Mouse (Mus musculus) testis, adult 2 months (tissue): ENCODE measurements around the gene Hrh2. TPM values are rescaled to one million over a fixed set of nuclear protein-coding genes. Genes with fewer than 3 reads are reported as not detected.

Experiments
- H3K27ac ChIP-seq: fragments of 200-500 bp; 2 replicates; pipeline ENCODE4 v1.5.1; 2012; ENCODE audit warnings: low read depth, low read length; ENCODE audit not compliant: control insufficient read depth, insufficient read depth
- H3K27me3 ChIP-seq: fragments of 200-500 bp; 2 replicates; pipeline ENCODE4 v1.6.1; 2012; ENCODE audit warnings: mild to moderate bottlenecking, low read length, moderate library complexity; ENCODE audit not compliant: control insufficient read depth, insufficient read depth
- H3K36me3 ChIP-seq: fragments of 200-500 bp; 2 replicates; pipeline ENCODE4 v1.6.1; 2012; ENCODE audit warnings: mild to moderate bottlenecking, low read length; ENCODE audit not compliant: control insufficient read depth, insufficient read depth
- H3K4me1 ChIP-seq: fragments of 200-500 bp; 2 replicates; pipeline ENCODE4 v1.6.1; 2012; ENCODE audit warnings: low read length; ENCODE audit not compliant: control insufficient read depth, insufficient read depth
- H3K4me3 ChIP-seq: fragments of 200-500 bp; 2 replicates; pipeline ENCODE4 v1.5.1; 2012; ENCODE audit warnings: low read depth, mild to moderate bottlenecking, low read length, moderate library complexity, mixed read lengths; ENCODE audit not compliant: control insufficient read depth
- CTCF ChIP-seq: fragments of 200-500 bp; IDR thresholded peaks from 2 replicates; pipeline ENCODE4 v1.5.1; 2012; ENCODE audit warnings: low read depth, mild to moderate bottlenecking, inconsistent platforms, low read length, moderate library complexity; ENCODE audit not compliant: control insufficient read depth, insufficient read depth, insufficient replicate concordance
- POLR2A ChIP-seq: fragments of 200-500 bp; IDR thresholded peaks from 2 replicates; pipeline ENCODE4 v1.6.1; 2012; ENCODE audit warnings: low read depth, mild to moderate bottlenecking, inconsistent platforms, low read length, moderate library complexity; ENCODE audit not compliant: control insufficient read depth
- polyA plus RNA-seq: library from polyadenylated mRNA; depleted of rRNA; stranded (reverse); fragments of >200 nt; gene quantifications from 2 replicates; pipeline ENCODE4 v1.2.3, GENCODE M21; 2012

The Hrh2 gene
- polyA plus RNA-seq, 1 experiment = 0.12 TPM

- no peak for TF ChIP-seq POLR2A
- Histone ChIP-seq H3K4me3 (no peak overlapping the region), H3K27me3 (no peaks in the 10 kb centered on the region), H3K36me3 (no peaks in the 10 kb centered on the region), H3K27ac (no peak overlapping the region), H3K4me1 (no peaks in the 10 kb centered on the region)
These were observed 36.1 kb upstream of the Hrh2 start for GRCm38 (mm10) chr13:54155822-54156221.

GRCm38 (mm10) chr13:54159256-54159655 lies 32.7 kb upstream of the Hrh2 start:
- no peak overlapping the region for H3K27ac ChIP-seq
- H3K4me3 ChIP-seq = no peak overlapping the region
- H3K27me3 ChIP-seq = no peaks in the 10 kb centered on the region
- H3K4me1 ChIP-seq = no peaks in the 10 kb centered on the region
- no peaks in the 10 kb centered on the region for H3K36me3 ChIP-seq
- TF ChIP-seq CTCF = no peak
- TF ChIP-seq POLR2A = no peak

- Histone ChIP-seq H3K36me3 (no peaks in the 10 kb centered on the region), H3K27ac (no peak overlapping the region), H3K4me3 (no peak overlapping the region), H3K27me3 (no peaks in the 10 kb centered on the region), H3K4me1 (no peaks in the 10 kb centered on the region)
- TF ChIP-seq POLR2A = no peak
- no peak for TF ChIP-seq CTCF
These were observed 32.2 kb upstream of the Hrh2 start for GRCm38 (mm10) chr13:54159756-54160155.

GRCm38 (mm10) chr13:54160546-54160945 lies 31.4 kb upstream of the Hrh2 start:
- no peaks in the 10 kb centered on the region for H3K36me3 ChIP-seq
- H3K4me3 ChIP-seq = no peak overlapping the region
- TF ChIP-seq POLR2A (no peak), CTCF (no peak)
- H3K4me1 ChIP-seq = no peaks in the 10 kb centered on the region
- no peak overlapping the region for H3K27ac ChIP-seq
- no peaks in the 10 kb centered on the region for H3K27me3 ChIP-seq

GRCm38 (mm10) chr13:54161514-54161913 lies 30.4 kb upstream of the Hrh2 start:
- H3K4me1 ChIP-seq = no peaks in the 10 kb centered on the region
- H3K36me3 ChIP-seq = no peaks in the 10 kb centered on the region
- H3K27me3 ChIP-seq = no peaks in the 10 kb centered on the region
- no peak overlapping the region for H3K4me3 ChIP-seq
- H3K27ac ChIP-seq = no peak overlapping the region
- TF ChIP-seq POLR2A (no peak), CTCF (no peak)

GRCm38 (mm10) chr13:54163363-54163762 lies 28.6 kb upstream of the Hrh2 start:
- Histone ChIP-seq H3K27me3 (no peaks in the 10 kb centered on the region), H3K27ac (no peak overlapping the region), H3K36me3 (no peaks in the 10 kb centered on the region), H3K4me1 (no peaks in the 10 kb centered on the region), H3K4me3 (no peak overlapping the region)
- TF ChIP-seq POLR2A = no peak
- no peak for TF ChIP-seq CTCF

GRCm38 (mm10) chr13:54164462-54164861 lies 27.5 kb upstream of the Hrh2 start:
- Histone ChIP-seq H3K27me3 (no peaks in the 10 kb centered on the region), H3K27ac (no peak overlapping the region), H3K36me3 (no peaks in the 10 kb centered on the region), H3K4me1 (no peaks in the 10 kb centered on the region), H3K4me3 (no peak overlapping the region)
- no peak for TF ChIP-seq POLR2A
- TF ChIP-seq CTCF = no peak

- TF ChIP-seq POLR2A = no peak
- no peak for TF ChIP-seq CTCF
- no peak overlapping the region for H3K4me3 ChIP-seq
These were observed 26.9 kb upstream of the Hrh2 start for GRCm38 (mm10) chr13:54165066-54165465.

More at GRCm38 (mm10) chr13:54165066-54165465, 26.9 kb upstream of the Hrh2 start:
- Histone ChIP-seq H3K27me3 (no peaks in the 10 kb centered on the region), H3K36me3 (no peaks in the 10 kb centered on the region), H3K27ac (no peak overlapping the region), H3K4me1 (no peaks in the 10 kb centered on the region)
